Mouse (Mus musculus) liver, postnatal 0 days (tissue): ENCODE measurements around the gene Hdac10. TPM values are rescaled to one million over a fixed set of nuclear protein-coding genes. Genes with fewer than 3 reads are reported as not detected.

Source experiments
- ATAC-seq: fragments of 200-750 bp; cut with Nextera tagmentation; 2 replicates; pipeline ENCODE4 v1.8.0; 2017; ENCODE audit warnings: mild to moderate bottlenecking, moderate library complexity
- DNase-seq: peaks from one replicate; pipeline ENCODE4 v3.0.0-alpha.2; 2016
- H3K27ac ChIP-seq: fragments of 300-500 bp; sonication (generic); 2 replicates; pipeline ENCODE4 v1.5.1; 2014; ENCODE audit warnings: antibody characterized with exemption, moderate library complexity, mild to moderate bottlenecking, low read depth
- H3K27me3 ChIP-seq: fragments of 300-500 bp; sonication (generic); 2 replicates; pipeline ENCODE4 v1.6.1; 2014; ENCODE audit warnings: low read length, control low read depth, mixed read lengths; ENCODE audit not compliant: insufficient read depth
- H3K36me3 ChIP-seq: fragments of 300-500 bp; sonication (generic); replicated peaks from 2 replicates; pipeline ENCODE4 v1.6.1; 2014; ENCODE audit warnings: mild to moderate bottlenecking, control low read depth, low read length, moderate library complexity, mixed read lengths; ENCODE audit not compliant: insufficient read depth
- H3K4me1 ChIP-seq: fragments of 300-500 bp; sonication (generic); 2 replicates; pipeline ENCODE4 v1.6.1; 2014; ENCODE audit warnings: antibody characterized with exemption, mild to moderate bottlenecking, control low read depth; ENCODE audit not compliant: insufficient read depth
- H3K4me2 ChIP-seq: fragments of 300-500 bp; sonication (generic); 2 replicates; pipeline ENCODE4 v1.6.1; 2014; ENCODE audit warnings: low read depth, mild to moderate bottlenecking, low read length, moderate library complexity, mixed read lengths
- H3K4me3 ChIP-seq: fragments of 300-500 bp; sonication (generic); 2 replicates; pipeline ENCODE4 v1.5.1; 2014; ENCODE audit warnings: low read depth, low read length
- H3K9ac ChIP-seq: fragments of 300-500 bp; sonication (generic); replicated peaks from 2 replicates; pipeline ENCODE4 v1.6.1; 2014; ENCODE audit warnings: mild to moderate bottlenecking, moderate library complexity
- H3K9me3 ChIP-seq: fragments of 300-500 bp; sonication (generic); 2 replicates; pipeline ENCODE4 v1.6.1; 2016; ENCODE audit warnings: mild to moderate bottlenecking, control low read depth, low read length, mixed read lengths
- CTCF ChIP-seq: sonication (generic); IDR thresholded peaks from 2 replicates; pipeline ENCODE4 v1.5.1; 2016; ENCODE audit warnings: antibody characterized with exemption, low read depth
- EP300 ChIP-seq: IDR thresholded peaks from 2 replicates; pipeline ENCODE4 v1.6.1; 2016; ENCODE audit warnings: antibody characterized with exemption, low read depth, mild to moderate bottlenecking
- WGBS: fragments of 180-500 bp; shearing (Covaris S2); extraction: QIAGEN DNeasy Blood & Tissue Kit; methylation state at CpG from one replicate; pipeline ENCODE4 v1.1.7; 2014; ENCODE audit not compliant: insufficient replicate concordance; 5-methylcytosine and 5-hydroxymethylcytosine counted together
- polyA plus RNA-seq: library from polyadenylated mRNA; unstranded; fragments of >200 nt; fragmentation: Nextera tagmentation; extraction: Ambion mirVana; gene quantifications from 2 replicates; pipeline ENCODE4 v1.2.1, GENCODE M21; 2015

The Hdac10 gene
- 4.9 and 6.3 TPM in 2 replicates for polyA plus RNA-seq

DNA sequence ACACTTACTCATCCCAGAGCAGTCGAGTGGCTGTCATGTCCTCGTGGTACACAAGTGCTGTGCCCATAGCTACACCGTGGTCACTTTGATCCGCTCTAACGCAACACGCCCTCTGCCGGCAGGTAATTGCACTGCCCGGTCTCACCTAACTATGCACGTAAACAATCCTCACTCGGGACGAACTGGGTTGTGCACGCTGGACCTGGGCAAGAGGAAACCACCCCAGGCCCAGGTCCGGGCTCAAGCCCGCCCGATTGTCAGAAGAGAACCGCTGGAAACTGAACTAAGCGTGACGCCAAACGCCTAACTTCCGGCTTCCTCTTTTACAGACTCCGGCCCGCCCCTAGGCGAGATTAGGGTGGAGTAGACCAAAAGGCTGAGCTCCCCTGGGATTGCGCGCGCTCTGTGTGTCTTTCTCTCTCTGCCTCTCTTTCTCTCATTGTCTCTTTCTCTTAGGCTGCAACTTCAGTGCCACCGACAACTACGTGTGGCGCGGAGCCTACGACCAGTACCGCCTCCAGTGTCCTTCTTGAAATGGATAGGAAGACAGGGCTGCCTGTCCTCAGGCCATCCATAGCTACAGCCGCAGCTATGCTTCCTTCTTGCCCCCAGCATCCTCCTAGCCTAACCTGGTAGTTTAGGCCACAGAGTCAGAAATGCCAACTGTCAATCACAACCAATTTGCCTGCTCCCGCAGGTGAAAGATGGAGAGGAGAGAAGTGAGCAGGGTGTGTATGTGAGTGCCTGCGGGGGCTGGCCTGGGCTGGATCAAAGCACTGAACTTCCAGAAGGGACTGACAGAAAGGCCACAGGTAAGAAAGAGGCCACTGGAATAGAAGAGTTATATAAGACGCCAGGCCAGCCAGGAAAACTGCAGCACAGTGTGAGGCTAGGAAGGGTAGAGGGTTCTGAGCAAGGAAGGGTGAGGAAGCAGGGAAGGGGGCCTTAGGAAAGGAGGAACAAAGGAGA is at the start of gene Hdac10:
Gene Hdac10 (minus strand): TSS at position 319 of the 969 bp plus-strand sequence.
- TF ChIP-seq EP300 (no peak), CTCF (peak; percentile 98)
- no peaks in the 10 kb centered on the region for H3K27me3 ChIP-seq
- H3K4me3 ChIP-seq = peak within 1 kb of the TSS; percentile 56
- 3% methylated on average over 36 of the region's 36 CpGs for WGBS
- DNase-seq (peak; percentile 88), ATAC-seq (peak; percentile 92)
- peak within 1 kb of the TSS; percentile 64 for H3K27ac ChIP-seq
- peak within 1 kb of the TSS; percentile 55 for H3K9ac ChIP-seq
- peak within 1 kb of the TSS; percentile 81 for H3K4me2 ChIP-seq
- peaks cover 19% of the 10 kb centered on the region for H3K4me1 ChIP-seq
- H3K36me3 ChIP-seq = no peaks in the 10 kb centered on the region
- no peaks in the 10 kb centered on the region for H3K9me3 ChIP-seq

DNA sequence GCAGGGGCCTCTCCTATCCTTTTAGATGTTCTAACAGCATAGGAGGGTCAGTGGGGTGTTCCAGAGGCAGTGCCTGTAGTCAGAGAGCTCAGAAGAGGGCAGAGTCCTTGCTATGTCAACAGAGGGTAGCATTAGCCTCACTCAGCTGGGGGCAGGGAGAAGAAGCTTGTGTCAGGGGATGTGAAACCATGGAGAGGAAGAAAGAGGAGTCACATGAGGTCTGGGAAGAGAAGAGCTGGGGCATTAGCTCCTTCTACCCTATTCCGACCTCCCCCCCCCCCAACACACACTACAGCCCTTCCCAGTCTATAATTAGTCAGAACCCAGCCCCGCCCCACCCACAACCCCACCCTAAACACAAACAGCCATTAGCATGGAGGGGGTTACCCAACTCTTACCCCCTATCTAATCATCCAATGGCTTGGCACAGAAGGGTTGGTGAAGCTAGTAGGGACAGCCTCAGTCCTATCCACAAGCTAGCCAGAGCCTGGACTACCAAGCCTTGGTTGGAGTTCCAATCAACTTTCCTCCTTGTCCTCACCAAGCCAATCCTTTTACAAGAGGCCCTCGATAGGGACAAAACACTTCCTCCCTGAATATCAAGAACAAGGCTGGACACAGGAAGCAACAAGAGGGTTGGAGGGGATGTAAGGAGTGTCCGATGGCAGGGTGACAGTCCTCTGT is 49.2 kb upstream of the Hdac10 start:
- Histone ChIP-seq H3K4me1 (peaks cover 63% of the 10 kb centered on the region), H3K4me2 (peak overlapping the region; percentile 81), H3K27me3 (peaks cover 30% of the 10 kb centered on the region), H3K36me3 (no peaks in the 10 kb centered on the region), H3K9ac (peak overlapping the region; percentile 59), H3K27ac (peak overlapping the region; percentile 98), H3K4me3 (peak overlapping the region; percentile 15; the same call in 1 of the 2 replicates), H3K9me3 (no peaks in the 10 kb centered on the region)
- TF ChIP-seq CTCF (no peak), EP300 (no peak)
- 31% methylated on average over 4 of the region's 4 CpGs for WGBS
- DNase-seq (peak; percentile 48), ATAC-seq (peak; percentile 67)

- peak; percentile 52 for ATAC-seq
- 6% methylated on average over 5 of the region's 5 CpGs for WGBS
- Histone ChIP-seq H3K9ac (peak overlapping the region; percentile 59), H3K27ac (peak overlapping the region; percentile 98), H3K4me3 (peak overlapping the region; percentile 15; the same call in 1 of the 2 replicates), H3K27me3 (peaks cover 30% of the 10 kb centered on the region), H3K4me2 (peak overlapping the region; percentile 81), H3K9me3 (no peaks in the 10 kb centered on the region), H3K36me3 (no peaks in the 10 kb centered on the region), H3K4me1 (peaks cover 65% of the 10 kb centered on the region)
- peak; percentile 86 for DNase-seq
- TF ChIP-seq CTCF (no peak), EP300 (no peak)
Measured at GRCm38 (mm10) chr15:89177121-89177520, 48.6 kb upstream of the Hdac10 start.

DNA sequence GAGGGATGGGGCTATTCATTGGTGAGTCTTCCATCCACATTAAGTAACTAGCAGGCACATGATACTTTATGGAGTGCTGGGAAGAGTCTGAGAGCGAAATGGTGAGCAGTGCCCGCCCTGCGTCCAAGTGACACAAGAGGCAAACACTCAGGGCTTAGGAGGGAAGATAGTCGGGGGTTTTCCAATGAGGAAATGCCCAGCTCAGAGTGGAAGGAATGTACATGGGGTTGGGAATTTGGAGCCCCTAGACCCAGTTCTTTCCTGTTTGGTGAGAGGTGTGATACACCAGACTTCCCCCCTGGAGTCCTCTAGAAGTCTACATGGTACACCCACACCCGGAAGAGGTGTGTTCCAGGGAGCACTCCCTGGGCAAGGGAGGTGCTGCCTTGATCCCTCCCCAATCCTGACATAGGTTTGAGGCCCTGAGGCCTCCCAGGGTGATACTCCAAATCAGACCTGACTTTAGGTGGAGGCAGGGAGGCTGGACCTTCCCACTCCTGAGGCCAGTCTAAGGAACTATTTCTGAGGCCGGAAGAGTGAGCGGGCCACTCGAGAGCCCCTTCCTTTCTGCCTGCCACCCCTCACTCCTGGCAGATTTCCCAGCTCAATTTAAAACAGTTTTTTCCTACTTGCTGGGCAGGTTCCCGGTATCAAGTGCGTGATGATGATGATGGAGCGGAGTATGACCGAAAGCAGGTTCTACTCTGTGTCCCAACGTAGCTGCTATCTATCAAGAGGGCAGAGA is 47.1 kb upstream of the Hdac10 start:
- peaks cover 71% of the 10 kb centered on the region for H3K4me1 ChIP-seq
- WGBS = 66% methylated on average over 13 of the region's 13 CpGs
- H3K4me3 ChIP-seq = no peak overlapping the region
- H3K4me2 ChIP-seq = no peak overlapping the region
- ATAC-seq (no peak), DNase-seq (no peak)
- 0 out of 2 replicates have a peak overlapping the region, but pooled peaks have one; percentile 16 for H3K27ac ChIP-seq
- H3K9ac ChIP-seq = no peak overlapping the region
- no peaks in the 10 kb centered on the region for H3K9me3 ChIP-seq
- H3K27me3 ChIP-seq = peaks cover 20% of the 10 kb centered on the region
- no peaks in the 10 kb centered on the region for H3K36me3 ChIP-seq
- TF ChIP-seq EP300 = no peak
- no peak for TF ChIP-seq CTCF

- Histone ChIP-seq H3K4me3 (no peak overlapping the region), H3K4me2 (no peak overlapping the region), H3K9me3 (no peaks in the 10 kb centered on the region), H3K27me3 (peaks cover 14% of the 10 kb centered on the region; the same call in 1 of the 2 replicates), H3K4me1 (peaks cover 77% of the 10 kb centered on the region), H3K9ac (no peak overlapping the region), H3K36me3 (no peaks in the 10 kb centered on the region), H3K27ac (no peak overlapping the region)
- ATAC-seq = no peak
- TF ChIP-seq CTCF (no peak), EP300 (no peak)
- no peak for DNase-seq
- WGBS = 62% methylated on average over 11 of the region's 11 CpGs
Measured at GRCm38 (mm10) chr15:89174889-89175339, 46.4 kb upstream of the Hdac10 start.
